Mouse (Mus musculus): ENCODE measurements around the gene Mxra8.

DNA sequence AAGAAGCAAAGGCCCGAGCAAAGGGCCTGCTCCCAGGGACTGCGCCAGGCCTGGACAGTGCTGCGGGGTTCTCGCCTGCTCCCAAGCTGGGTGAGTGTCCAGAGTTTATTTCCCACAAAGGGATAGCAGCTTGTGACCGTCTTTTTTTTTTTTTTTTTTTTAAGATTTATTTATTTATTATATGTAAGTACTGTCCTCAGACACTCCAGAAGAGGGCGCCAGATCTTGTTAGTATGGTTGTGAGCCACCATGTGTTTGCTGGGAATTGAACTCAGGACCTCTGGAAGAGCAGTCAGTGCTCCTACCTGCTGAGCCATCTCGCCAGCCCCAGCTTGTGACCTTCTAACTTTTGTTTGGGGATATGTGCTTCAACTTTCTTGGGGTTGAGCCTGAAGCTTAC is 18.5 kb upstream of the Mxra8 start:
- TF ChIP-seq POLR2A (IDR thresholded peaks at IDR 0.05; ENCODE audit: insufficient read depth, low read depth, low read length) (no peak), CTCF (IDR thresholded peaks at IDR 0.05) (peak; percentile 62)
